Mouse (Mus musculus) T-helper 2 cell (primary cell): ENCODE measurements around the gene U2af2.

Experiments used
- in situ Hi-C: fragments of 300-600 bp; cut with MboI, MseI; formaldehyde crosslinking; loops from one replicate; pipeline ENCODE4 v1.15.1; 2025; ENCODE audit warnings: high pct_unique_total_duplicates

The U2af2 gene

GRCm38 (mm10) chr7:5061774-5062359 lies at the start of gene U2af2:
Gene U2af2, plus strand, starts transcription at chr7:5062143.
- in situ Hi-C loops, result loop anchor here (25.0 kb wide), 3 partner anchors 925 to 1375 kb away; partner anchors contain the start of genes Leng8, Mboat7, Tmc4 and Tsen34

GRCm38 (mm10) chr7:5012681-5013513 lies 49.0 kb upstream of the U2af2 start:
- in situ Hi-C loops, result no loop called here

- in situ Hi-C loops, result loop anchor here (5.0 kb wide), 1 partner anchor 38 kb away; the partner anchor contains the start of gene Zfp580
Measured at GRCm38 (mm10) chr7:5014251-5015117, 47.5 kb upstream of the U2af2 start, which contains the start of the genes Zfp524 and Fiz1. Gene Zfp524, plus strand, starts transcription at chr7:5014415. Gene Fiz1, minus strand, starts transcription at chr7:5014697.

GRCm38 (mm10) chr7:5015118-5016001 lies 46.6 kb upstream of the U2af2 start, which contains the start of gene Gm44973:
Gene Gm44973, plus strand, starts transcription at chr7:5015496.
- in situ Hi-C loops, result loop anchor here (5.0 kb wide), 1 partner anchor 37 kb away; the partner anchor contains the start of gene Zfp580

GRCm38 (mm10) chr7:5016057-5016456 lies 45.9 kb upstream of the U2af2 start:
- in situ Hi-C loops, result loop anchor here (5.0 kb wide), 1 partner anchor 36 kb away; the partner anchor contains the start of gene Zfp580

GRCm38 (mm10) chr7:5016920-5017319 lies 45.0 kb upstream of the U2af2 start:
- in situ Hi-C loops, result loop anchor here (5.0 kb wide), 1 partner anchor 35 kb away; the partner anchor contains the start of gene Zfp580

- in situ Hi-C loops, result loop anchor here (5.0 kb wide), 1 partner anchor 35 kb away; the partner anchor contains the start of gene Zfp580
Measured at GRCm38 (mm10) chr7:5017352-5017751, 44.6 kb upstream of the U2af2 start.

GRCm38 (mm10) chr7:5017931-5018330 lies 44.0 kb upstream of the U2af2 start:
- in situ Hi-C loops, result loop anchor here (5.0 kb wide), 1 partner anchor 34 kb away; the partner anchor contains the start of gene Zfp580

- in situ Hi-C loops, result loop anchor here (5.0 kb wide), 1 partner anchor 33 kb away; the partner anchor contains the start of gene Zfp580
Measured at GRCm38 (mm10) chr7:5019576-5019975, 42.4 kb upstream of the U2af2 start.

GRCm38 (mm10) chr7:5020000-5020681 lies 41.8 kb upstream of the U2af2 start, which contains the start of the genes Zfp865 and Ccdc106:
Gene Zfp865, plus strand, starts transcription at chr7:5020376.
Gene Ccdc106, plus strand, starts transcription at chr7:5020553.
- in situ Hi-C loops, result loop anchor here (5.0 kb wide), 1 partner anchor 32 kb away; the partner anchor contains the start of gene Zfp580

- in situ Hi-C loops, result no loop called here
Measured at GRCm38 (mm10) chr7:5020685-5021084, 41.3 kb upstream of the U2af2 start.

GRCm38 (mm10) chr7:5021197-5021596 lies 40.7 kb upstream of the U2af2 start:
- in situ Hi-C loops, result no loop called here

- in situ Hi-C loops, result no loop called here
Measured at GRCm38 (mm10) chr7:5029543-5029942, 32.4 kb upstream of the U2af2 start.

- in situ Hi-C loops, result no loop called here
Measured at GRCm38 (mm10) chr7:5029946-5030345, 32.0 kb upstream of the U2af2 start.

- in situ Hi-C loops, result no loop called here
Measured at GRCm38 (mm10) chr7:5030554-5031275, 31.2 kb upstream of the U2af2 start.

- in situ Hi-C loops, result no loop called here
Measured at GRCm38 (mm10) chr7:5031496-5031895, 30.4 kb upstream of the U2af2 start.

GRCm38 (mm10) chr7:5033818-5034217 lies 28.1 kb upstream of the U2af2 start, which contains the start of gene 4632433K11Rik:
Gene 4632433K11Rik, plus strand, starts transcription at chr7:5034118.
- in situ Hi-C loops, result no loop called here

- in situ Hi-C loops, result no loop called here
Measured at GRCm38 (mm10) chr7:5035628-5036027, 26.3 kb upstream of the U2af2 start.

GRCm38 (mm10) chr7:5036136-5036535 lies 25.8 kb upstream of the U2af2 start:
- in situ Hi-C loops, result no loop called here
